Mouse (Mus musculus) limb, embryonic 15.5 days (tissue): ENCODE data around the gene Eif2b3. TPM values are rescaled to one million over a fixed set of nuclear protein-coding genes. Genes with fewer than 3 reads are reported as not detected.

Experiments
- ATAC-seq: fragments of 200-750 bp; cut with Nextera tagmentation; 2 replicates; pipeline ENCODE4 v1.8.0; 2017; ENCODE audit warnings: low read depth, moderate TSS enrichment; ENCODE audit not compliant: insufficient number of reproducible peaks, low FRiP score, low TSS enrichment
- H3K27ac ChIP-seq: fragments of 300-500 bp; sonication (generic); 2 replicates; pipeline ENCODE4 v1.5.1; 2015; ENCODE audit warnings: moderate library complexity, mild to moderate bottlenecking, inconsistent platforms
- H3K27me3 ChIP-seq: fragments of 300-500 bp; sonication (generic); 2 replicates; pipeline ENCODE4 v1.6.1; 2015; ENCODE audit warnings: inconsistent platforms
- H3K36me3 ChIP-seq: fragments of 300-500 bp; sonication (generic); 2 replicates; pipeline ENCODE4 v1.6.1; 2015; ENCODE audit warnings: inconsistent platforms
- H3K4me1 ChIP-seq: fragments of 300-500 bp; sonication (generic); 2 replicates; pipeline ENCODE4 v1.6.1; 2015; ENCODE audit warnings: inconsistent platforms
- H3K4me2 ChIP-seq: fragments of 300-500 bp; sonication (generic); 2 replicates; pipeline ENCODE4 v1.6.1; 2015; ENCODE audit warnings: mild to moderate bottlenecking, inconsistent platforms
- H3K4me3 ChIP-seq: fragments of 300-500 bp; sonication (generic); 2 replicates; pipeline ENCODE4 v1.5.1; 2015; ENCODE audit warnings: mild to moderate bottlenecking, inconsistent platforms
- H3K9ac ChIP-seq: fragments of 300-500 bp; sonication (generic); 2 replicates; pipeline ENCODE4 v1.6.1; 2015; ENCODE audit warnings: inconsistent platforms
- H3K9me3 ChIP-seq: fragments of 300-500 bp; sonication (generic); 2 replicates; pipeline ENCODE4 v1.6.1; 2016; ENCODE audit warnings: inconsistent platforms
- WGBS: fragments of 180-500 bp; shearing (Covaris S2); methylation state at CpG from one replicate; pipeline ENCODE4 v1.1.7; 2015; 5-methylcytosine and 5-hydroxymethylcytosine counted together
- polyA plus RNA-seq: library from polyadenylated mRNA; unstranded; fragments of >200 nt; fragmentation: Nextera tagmentation; extraction: Ambion mirVana; gene quantifications from 2 replicates; pipeline ENCODE4 v1.2.1, GENCODE M21; 2015

Gene Eif2b3
- polyA plus RNA-seq, 1 experiment from 2014 or later: 44.3 TPM

DNA sequence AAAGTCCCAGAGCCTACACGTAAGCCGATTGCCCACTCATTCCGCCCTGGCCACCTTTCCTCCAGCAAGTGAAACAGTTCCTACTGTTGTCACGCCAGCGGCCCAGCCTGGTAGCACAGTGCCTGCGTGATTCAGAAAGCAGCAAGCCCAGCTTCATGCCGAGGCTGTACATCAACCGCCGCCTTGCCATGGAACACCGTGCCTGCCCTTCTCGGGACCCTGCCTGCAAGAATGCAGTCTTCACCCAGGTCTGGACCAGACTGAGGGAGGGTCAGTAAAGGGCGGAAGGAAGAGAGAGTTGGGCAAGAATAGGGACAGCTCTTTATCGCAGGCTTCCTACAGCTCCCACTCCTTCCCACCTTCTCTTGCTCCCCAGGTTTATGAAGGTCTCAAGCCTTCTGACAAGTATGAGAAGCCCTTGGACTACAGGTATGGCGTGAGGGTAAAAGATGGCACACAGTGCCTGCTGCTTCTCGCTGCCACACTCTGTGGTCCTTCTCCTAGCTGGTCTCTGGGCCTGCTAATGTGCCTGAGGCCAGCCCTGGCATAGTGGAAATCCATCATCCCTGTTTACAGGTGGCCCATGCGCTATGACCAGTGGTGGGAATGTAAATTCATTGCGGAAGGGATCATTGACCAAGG is 19.6 kb upstream of the Eif2b3 start:
- no peak overlapping the region for H3K4me2 ChIP-seq
- no peak overlapping the region for H3K4me3 ChIP-seq
- no peaks in the 10 kb centered on the region for H3K27me3 ChIP-seq
- ATAC-seq: no peak
- no peak overlapping the region for H3K9ac ChIP-seq
- H3K9me3 ChIP-seq: no peaks in the 10 kb centered on the region
- H3K4me1 ChIP-seq: peaks cover 28% of the 10 kb centered on the region
- WGBS: 93% methylated on average over 17 of the region's 17 CpGs
- peaks cover 54% of the 10 kb centered on the region for H3K36me3 ChIP-seq
- no peak overlapping the region for H3K27ac ChIP-seq

DNA sequence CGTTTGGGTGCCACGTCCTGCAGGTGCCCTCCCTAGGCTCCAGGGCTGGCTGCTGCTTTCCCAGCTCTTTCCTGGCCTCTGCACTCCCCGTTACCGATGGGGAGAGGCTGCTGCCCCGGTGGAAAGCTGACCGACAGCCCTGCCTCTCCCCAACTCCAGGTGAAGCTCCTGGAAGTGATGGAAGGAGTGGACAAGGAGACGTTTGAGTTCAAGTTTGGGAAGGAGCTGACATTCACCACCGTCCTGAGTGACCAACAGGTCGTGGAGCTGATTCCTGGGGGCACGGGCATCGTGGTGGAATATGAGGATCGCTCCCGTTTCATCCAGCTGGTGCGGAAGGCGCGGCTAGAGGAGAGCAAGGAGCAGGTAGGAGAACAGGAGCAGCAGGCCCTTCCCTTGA is 17.2 kb upstream of the Eif2b3 start:
- Histone ChIP-seq H3K9me3 (no peaks in the 10 kb centered on the region), H3K9ac (no peak overlapping the region), H3K4me2 (no peak overlapping the region), H3K27ac (no peak overlapping the region), H3K27me3 (no peaks in the 10 kb centered on the region), H3K36me3 (peaks cover 55% of the 10 kb centered on the region), H3K4me1 (peaks cover 12% of the 10 kb centered on the region), H3K4me3 (no peak overlapping the region)
- no peak for ATAC-seq
- 90% methylated on average over 16 of the region's 16 CpGs for WGBS

DNA sequence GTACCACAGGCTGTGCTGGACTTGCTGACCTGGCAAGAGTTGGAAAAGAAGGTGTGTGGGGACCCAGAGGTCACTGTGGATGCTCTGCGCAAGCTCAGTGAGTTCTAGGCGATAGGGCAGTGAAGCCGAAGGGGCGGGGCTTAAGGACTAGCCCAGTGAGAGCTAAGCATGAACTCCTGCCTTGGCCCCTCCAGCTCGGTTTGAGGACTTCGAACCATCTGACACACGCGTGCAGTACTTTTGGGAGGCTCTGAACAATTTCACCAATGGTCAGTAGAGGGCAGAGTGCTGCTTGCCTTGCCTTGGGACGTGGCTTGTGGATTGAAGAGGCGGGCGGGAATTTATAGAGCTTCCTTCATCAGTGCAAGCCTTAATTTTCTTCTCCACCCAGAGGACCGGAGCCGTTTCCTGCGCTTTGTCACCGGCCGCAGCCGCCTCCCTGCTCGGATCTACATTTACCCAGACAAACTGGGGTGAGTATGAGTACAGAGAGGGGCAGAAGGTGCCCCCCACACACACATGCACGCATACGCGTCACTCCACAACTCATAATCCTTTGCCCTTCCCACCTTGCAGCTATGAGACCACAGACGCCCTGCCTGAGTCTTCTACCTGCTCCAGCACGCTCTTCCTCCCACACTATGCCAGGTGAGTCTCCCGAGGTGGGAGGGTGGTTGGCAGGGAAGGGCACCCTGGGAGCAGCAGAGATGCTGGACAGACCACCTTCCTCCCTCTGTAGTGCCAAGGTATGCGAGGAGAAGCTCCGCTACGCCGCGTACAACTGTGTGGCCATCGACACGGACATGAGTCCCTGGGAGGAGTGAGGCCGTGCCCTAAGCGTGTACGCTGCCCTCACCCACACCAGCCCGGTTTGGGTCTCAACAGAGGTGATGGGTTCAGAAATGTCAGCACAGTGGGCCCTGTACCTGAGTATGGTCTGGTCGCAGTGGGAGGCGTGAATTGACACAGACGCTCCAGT is 16.4 kb upstream of the Eif2b3 start:
- 50% methylated on average over 38 of the region's 38 CpGs for WGBS
- no peak overlapping the region for H3K27ac ChIP-seq
- no peaks in the 10 kb centered on the region for H3K27me3 ChIP-seq
- H3K9me3 ChIP-seq: no peaks in the 10 kb centered on the region
- peaks cover 55% of the 10 kb centered on the region for H3K36me3 ChIP-seq
- H3K9ac ChIP-seq: no peak overlapping the region; the same call in 1 of the 2 replicates
- peak overlapping the region; percentile 22; the same call in 1 of the 2 replicates for H3K4me2 ChIP-seq
- H3K4me1 ChIP-seq: peaks cover 20% of the 10 kb centered on the region
- H3K4me3 ChIP-seq: peak overlapping the region; percentile 10; the same call in 1 of the 2 replicates
- ATAC-seq: no peak

DNA sequence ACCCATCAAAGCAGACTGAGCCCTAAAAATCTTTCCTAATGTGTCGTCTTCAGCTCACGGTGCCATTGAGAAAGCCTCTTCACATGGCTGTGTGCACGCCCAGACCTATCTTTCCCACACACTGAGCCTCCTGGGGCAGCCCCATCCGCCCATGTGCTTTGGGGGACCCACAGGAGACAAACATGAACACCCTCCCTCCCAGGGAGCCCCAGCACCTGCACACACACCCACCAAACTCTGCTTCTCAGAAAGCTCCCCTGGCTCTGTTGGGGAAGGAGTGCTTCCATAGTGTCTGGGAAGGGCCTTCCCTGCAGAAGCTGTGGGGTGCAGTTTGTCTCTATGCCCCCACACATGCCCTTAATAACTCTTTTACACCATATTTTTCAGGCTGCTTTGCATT is 14.6 kb upstream of the Eif2b3 start:
- Histone ChIP-seq H3K9me3 (no peaks in the 10 kb centered on the region), H3K9ac (no peak overlapping the region), H3K27me3 (no peaks in the 10 kb centered on the region), H3K4me1 (peaks cover 20% of the 10 kb centered on the region), H3K4me3 (no peak overlapping the region), H3K27ac (no peak overlapping the region), H3K36me3 (peaks cover 41% of the 10 kb centered on the region), H3K4me2 (no peak overlapping the region)
- 84% methylated on average over 4 of the region's 4 CpGs for WGBS
- ATAC-seq: no peak

DNA sequence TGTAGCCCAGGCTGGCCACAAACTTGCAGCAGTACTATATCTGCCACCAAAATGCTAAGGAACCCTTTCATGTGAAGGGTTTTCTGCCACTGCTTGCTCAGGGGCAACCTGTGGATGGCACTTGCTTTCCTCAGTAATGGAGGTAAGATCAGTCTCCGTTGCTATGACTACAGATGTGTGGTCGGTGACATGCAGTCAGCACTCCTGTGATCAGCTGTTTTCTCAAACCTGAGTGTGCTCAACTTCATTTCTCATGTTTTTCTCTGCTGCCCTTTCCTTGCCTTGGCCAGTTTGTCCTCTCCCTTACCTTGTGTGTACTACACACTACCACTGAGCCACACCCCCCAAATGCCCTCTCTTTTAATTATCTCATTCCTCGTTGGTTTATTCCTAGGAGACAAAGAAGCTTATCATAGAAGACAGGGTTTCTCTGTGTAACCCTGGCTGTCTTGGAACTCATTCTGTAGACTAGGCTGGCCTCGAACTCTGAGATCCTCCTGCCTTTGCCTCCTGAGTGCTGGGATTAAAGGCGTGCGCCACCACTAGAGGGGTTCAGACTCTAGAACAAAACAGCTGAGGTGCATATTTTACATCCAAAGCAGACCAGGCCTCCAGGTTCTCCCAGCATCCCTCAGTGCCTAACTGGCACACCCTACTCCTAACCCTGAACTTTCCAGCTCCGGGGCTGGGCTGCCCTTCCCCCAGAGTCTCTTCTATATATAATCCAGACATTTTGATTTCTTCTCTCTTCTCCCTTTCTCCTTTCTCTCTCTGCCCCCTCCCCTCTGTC is 13.4 kb upstream of the Eif2b3 start:
- 74% methylated on average over 7 of the region's 7 CpGs for WGBS
- no peak overlapping the region for H3K4me3 ChIP-seq
- no peaks in the 10 kb centered on the region for H3K27me3 ChIP-seq
- H3K4me1 ChIP-seq: peaks cover 20% of the 10 kb centered on the region
- H3K9me3 ChIP-seq: no peaks in the 10 kb centered on the region
- H3K36me3 ChIP-seq: peaks cover 30% of the 10 kb centered on the region
- H3K4me2 ChIP-seq: no peak overlapping the region
- no peak overlapping the region for H3K9ac ChIP-seq
- no peak overlapping the region for H3K27ac ChIP-seq
- no peak for ATAC-seq

DNA sequence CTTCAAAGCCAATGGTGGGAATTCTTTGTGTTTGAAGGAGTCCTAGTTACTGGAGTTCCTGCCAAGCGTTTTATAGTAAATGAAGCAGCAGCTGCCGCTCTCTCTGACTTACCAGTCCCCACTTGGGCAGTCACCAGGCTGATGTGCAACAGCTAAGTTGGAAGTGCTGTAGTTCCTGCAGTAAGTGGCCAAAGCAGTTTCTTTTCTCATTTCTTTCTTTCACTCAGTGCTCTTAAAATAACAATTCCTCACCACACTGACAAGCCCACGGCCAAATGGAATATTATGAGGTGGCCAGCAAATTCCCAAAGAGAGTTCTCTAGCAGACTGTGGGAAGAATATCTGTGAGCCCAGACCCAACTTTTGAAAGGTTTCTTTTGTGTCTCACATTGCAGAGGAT is 12.1 kb upstream of the Eif2b3 start:
- no peaks in the 10 kb centered on the region for H3K9me3 ChIP-seq
- ATAC-seq: no peak
- peaks cover 20% of the 10 kb centered on the region; the same call in 1 of the 2 replicates for H3K36me3 ChIP-seq
- H3K4me1 ChIP-seq: peaks cover 20% of the 10 kb centered on the region
- no peaks in the 10 kb centered on the region for H3K27me3 ChIP-seq
- no peak overlapping the region for H3K4me3 ChIP-seq
- no peak overlapping the region for H3K4me2 ChIP-seq
- peak overlapping the region; percentile 54 for H3K27ac ChIP-seq
- H3K9ac ChIP-seq: no peak overlapping the region
- WGBS: 59% methylated on average over 3 of the region's 3 CpGs

DNA sequence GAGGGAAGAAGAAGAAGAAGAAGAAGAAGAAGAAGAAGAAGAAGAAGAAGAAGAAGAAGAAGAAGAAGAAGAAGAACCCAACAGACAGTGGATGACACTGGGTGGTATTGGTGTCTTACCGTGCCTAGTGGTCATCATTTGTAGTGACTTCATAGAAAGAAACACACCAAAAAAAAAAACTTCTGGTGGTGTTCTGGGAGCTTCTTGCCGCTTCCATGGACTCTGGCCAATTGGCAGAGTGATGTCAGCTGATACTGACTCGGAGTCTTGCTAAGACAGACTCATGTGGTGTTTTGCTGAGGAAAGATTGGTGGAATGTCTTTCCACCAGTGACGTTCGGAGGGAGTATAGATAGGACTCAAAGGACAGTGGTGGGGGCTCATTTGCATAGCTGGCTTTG is 9.0 kb upstream of the Eif2b3 start:
- Histone ChIP-seq H3K27me3 (no peaks in the 10 kb centered on the region), H3K4me1 (peaks cover 11% of the 10 kb centered on the region; the same call in 1 of the 2 replicates), H3K9ac (no peak overlapping the region), H3K4me3 (no peak overlapping the region), H3K4me2 (no peak overlapping the region), H3K9me3 (no peaks in the 10 kb centered on the region), H3K36me3 (no peaks in the 10 kb centered on the region), H3K27ac (no peak overlapping the region)
- WGBS: 79% methylated on average over 5 of the region's 5 CpGs
- ATAC-seq: no peak

DNA sequence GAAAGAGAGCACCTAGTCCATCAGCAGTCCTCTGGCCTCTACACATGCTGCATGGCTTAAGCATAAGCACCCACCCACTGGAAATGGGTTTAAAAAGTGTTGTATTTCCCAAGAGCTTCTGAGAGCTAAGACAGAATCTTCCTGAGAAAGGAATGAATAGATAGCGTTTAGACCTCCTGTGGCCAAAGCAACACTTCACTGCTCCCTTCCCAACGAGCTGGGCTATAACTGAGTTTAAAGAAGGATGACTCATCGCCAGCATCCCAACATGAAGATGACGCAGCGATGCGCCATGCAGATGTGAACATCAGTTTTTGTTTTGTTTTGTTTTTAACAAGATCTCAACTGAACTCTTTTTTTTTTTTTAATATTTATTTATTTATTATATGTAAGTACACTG is 5.6 kb upstream of the Eif2b3 start:
- Histone ChIP-seq H3K4me2 (no peak overlapping the region), H3K4me3 (no peak overlapping the region), H3K4me1 (no peaks in the 10 kb centered on the region), H3K27me3 (no peaks in the 10 kb centered on the region), H3K27ac (no peak overlapping the region), H3K9me3 (no peaks in the 10 kb centered on the region), H3K36me3 (no peaks in the 10 kb centered on the region), H3K9ac (no peak overlapping the region)
- ATAC-seq: no peak
- 91% methylated on average over 6 of the region's 6 CpGs for WGBS

DNA sequence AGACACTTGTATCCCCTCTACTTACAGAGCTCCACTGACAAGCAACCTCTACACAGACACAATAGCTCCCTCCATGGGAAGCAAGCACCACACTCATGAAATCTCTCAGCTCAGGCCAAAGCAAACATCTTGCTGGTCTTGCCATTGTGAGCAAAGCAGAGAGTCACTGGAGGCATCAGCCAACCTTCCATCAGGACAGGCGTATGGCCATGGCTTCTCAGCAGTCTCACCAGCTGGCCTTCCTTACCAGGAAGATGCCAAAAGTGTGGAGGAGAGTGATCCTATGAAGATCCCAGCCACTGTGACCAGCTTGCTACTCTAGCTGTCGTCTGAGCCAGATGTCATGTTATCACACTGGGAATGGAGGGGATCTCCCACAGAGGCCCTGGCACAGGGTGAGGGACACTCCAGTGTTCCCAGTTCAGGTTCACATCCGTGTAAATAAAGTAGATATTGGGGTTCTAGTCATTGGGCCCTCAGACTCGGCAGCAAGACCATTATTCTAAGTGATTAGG is 4.2 kb upstream of the Eif2b3 start:
- Histone ChIP-seq H3K27me3 (no peaks in the 10 kb centered on the region), H3K27ac (no peak overlapping the region), H3K4me3 (no peak overlapping the region), H3K4me1 (peaks cover 2% of the 10 kb centered on the region; the same call in 1 of the 2 replicates), H3K9me3 (no peaks in the 10 kb centered on the region), H3K36me3 (no peaks in the 10 kb centered on the region), H3K9ac (no peak overlapping the region), H3K4me2 (no peak overlapping the region)
- no peak for ATAC-seq
- 58% methylated on average over 4 of the region's 4 CpGs for WGBS

DNA sequence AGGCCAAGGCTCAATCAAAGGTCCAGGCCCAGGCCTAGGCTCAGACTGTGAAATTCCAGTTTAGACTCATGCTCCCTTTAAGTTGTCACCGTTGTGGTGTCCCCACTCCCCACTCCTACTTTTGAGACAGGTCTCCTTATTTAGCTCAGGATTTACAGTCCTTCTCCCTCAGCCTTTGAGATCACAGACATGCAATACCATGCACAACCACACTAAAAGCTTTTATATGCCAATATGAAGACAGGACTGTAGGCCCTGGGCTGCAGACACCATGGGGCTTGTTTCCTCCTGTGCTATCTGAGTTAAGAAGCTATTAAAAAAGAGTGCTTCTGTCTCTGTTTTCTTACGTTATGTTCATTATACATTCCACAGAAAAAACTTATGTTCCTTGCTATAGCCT is 1.5 kb upstream of the Eif2b3 start:
- peaks cover 10% of the 10 kb centered on the region for H3K4me1 ChIP-seq
- H3K36me3 ChIP-seq: peaks cover 7% of the 10 kb centered on the region
- no peak overlapping the region for H3K4me2 ChIP-seq
- WGBS: 74% methylated on average over 2 of the region's 2 CpGs
- H3K9ac ChIP-seq: no peak overlapping the region
- no peaks in the 10 kb centered on the region for H3K9me3 ChIP-seq
- no peak overlapping the region for H3K27ac ChIP-seq
- no peak for ATAC-seq
- no peak overlapping the region for H3K4me3 ChIP-seq
- no peaks in the 10 kb centered on the region for H3K27me3 ChIP-seq

DNA sequence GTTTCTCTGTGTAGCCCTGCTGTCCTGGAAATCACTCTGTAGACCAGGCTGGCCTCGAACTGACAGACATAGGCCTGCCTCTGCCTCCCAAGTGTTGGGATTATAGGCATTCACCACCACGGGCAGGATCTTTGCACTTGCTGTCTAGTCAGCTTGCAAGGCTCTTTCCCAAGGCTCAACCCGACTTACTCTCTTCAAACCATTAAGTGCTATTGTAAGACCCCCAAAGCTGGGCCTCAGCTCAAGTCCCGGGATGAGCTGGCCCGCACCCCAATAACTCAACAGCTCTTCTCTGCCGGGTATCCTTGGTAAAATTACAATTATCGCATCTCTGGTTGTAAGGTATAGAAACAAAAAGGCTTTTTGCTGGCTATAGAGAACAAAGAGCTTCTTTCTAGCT is 875 bp upstream of the Eif2b3 start:
- no peak overlapping the region for H3K27ac ChIP-seq
- H3K4me2 ChIP-seq: no peak overlapping the region
- peaks cover 10% of the 10 kb centered on the region for H3K4me1 ChIP-seq
- no peak overlapping the region for H3K4me3 ChIP-seq
- H3K9ac ChIP-seq: no peak overlapping the region
- H3K36me3 ChIP-seq: peaks cover 13% of the 10 kb centered on the region
- no peaks in the 10 kb centered on the region for H3K9me3 ChIP-seq
- 84% methylated on average over 7 of the region's 7 CpGs for WGBS
- no peaks in the 10 kb centered on the region for H3K27me3 ChIP-seq
- no peak for ATAC-seq
